Mouse (Mus musculus): Measurements from ENCODE around the gene Clspn.

Gene Clspn

DNA sequence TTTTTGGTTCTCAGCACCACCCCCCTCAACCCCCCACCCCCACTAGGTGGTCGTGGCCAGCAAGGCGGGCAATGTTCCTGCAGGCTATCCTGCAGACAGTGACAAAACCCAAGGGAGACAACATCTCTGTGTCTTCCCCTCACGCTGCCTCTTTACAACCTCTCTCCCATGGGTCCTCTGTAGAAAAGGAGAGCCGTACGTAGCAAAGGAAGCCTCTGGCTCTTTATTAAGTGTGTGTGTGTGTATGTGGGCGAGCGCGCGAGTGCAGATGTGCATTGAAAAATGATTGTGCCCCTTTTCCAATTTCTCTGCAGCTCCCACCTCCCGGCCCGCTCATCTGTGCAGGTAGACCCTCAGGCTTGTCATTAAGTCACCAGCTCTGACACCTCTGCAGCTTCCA, 79.6 kb downstream of the Clspn start:
- DNase-seq (ENCODE audit: low spot score in 2 of 2) = no peak

DNA sequence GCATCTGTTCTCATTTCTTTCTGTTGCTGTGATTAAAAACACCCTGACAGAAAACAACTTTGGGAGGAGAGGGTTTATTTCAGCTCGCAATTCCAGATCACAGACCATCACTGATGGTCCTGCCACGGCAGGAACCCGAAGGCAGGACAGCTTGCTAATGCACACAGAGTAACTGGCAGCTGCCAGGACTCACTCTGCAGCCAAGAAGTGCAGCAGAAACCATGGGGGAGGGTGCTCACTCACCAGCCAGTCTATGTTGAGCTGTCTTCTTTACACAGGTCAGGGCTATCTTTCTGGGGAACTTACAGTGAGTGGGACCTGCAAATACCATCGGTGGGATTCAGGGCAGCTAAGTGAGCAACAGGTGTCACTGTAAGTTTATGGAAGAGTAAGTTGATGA, 80.7 kb downstream of the Clspn start:
- no peak for DNase-seq (ENCODE audit: low spot score in 2 of 2)

DNA sequence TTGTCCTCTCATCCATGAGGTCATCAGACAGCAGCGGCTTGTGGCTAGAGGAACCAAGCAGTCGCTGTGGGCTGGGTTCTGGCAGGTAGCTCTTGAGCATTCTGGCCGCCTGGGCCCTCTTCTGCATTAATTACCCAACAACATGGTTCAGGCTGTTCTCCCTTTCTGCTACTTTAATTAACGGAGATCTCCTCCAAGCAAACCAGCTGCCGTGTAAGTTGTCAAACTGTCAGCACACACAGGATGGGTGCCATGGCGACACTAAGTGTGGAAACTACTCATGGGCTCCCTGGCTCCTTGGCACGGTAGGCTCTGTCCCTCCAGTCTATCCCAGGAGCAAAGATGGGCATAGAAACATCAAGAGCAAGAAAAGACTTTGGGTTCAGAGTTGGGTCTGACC, 82.6 kb downstream of the Clspn start:
- no peak for DNase-seq (ENCODE audit: low spot score in 2 of 2)

DNA sequence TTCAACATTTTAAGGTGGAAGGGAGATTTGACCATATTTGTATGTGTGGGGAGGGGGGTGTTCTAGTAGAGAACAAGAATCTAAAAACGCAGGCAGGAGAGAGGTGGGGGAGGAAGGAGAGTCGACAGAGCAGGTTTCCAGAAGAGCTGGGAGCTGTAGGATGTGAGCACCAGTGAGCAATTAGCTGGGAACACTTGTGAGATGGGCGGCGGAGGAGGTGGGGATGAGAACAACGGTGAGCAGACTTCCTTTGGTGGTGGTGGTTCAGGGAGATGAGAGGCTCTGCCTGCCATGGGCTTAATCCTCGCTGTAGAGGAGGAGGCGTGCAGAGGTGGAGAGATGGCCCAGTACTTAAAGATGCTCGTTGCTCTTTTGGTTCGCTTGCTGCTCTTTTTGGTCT, 85.2 kb downstream of the Clspn start:
- DNase-seq (ENCODE audit: low spot score in 2 of 2) = no peak
